Mouse (Mus musculus): ENCODE measurements at regions not wholly inside any gene's neighbourhood (a gene's known extent, or its start where the extent isn't known, plus 50 kb on each side); places are given as distances from the start of the nearest gene placed in this dataset.

- no peak for DNase-seq
Measured at GRCm38 (mm10) chr5:46083293-46083692, 225.9 kb upstream of the Lcorl start.

GRCm38 (mm10) chr5:46073744-46074143 is 216.3 kb upstream of the Lcorl start:
- no peak for DNase-seq

- no peak for DNase-seq
Measured at GRCm38 (mm10) chr5:46073136-46073535, 215.7 kb upstream of the Lcorl start.

GRCm38 (mm10) chr5:46059910-46060309 is 202.5 kb upstream of the Lcorl start:
- DNase-seq = no peak

- DNase-seq = no peak
Measured at GRCm38 (mm10) chr5:46054850-46055249, 197.4 kb upstream of the Lcorl start.

GRCm38 (mm10) chr5:46042684-46043348 is 185.4 kb upstream of the Lcorl start:
- DNase-seq = no peak

- peak; percentile 9 for DNase-seq
Measured at GRCm38 (mm10) chr5:46033008-46033676, 175.7 kb upstream of the Lcorl start.

- no peak for DNase-seq
Measured at GRCm38 (mm10) chr5:46032206-46032605, 174.8 kb upstream of the Lcorl start.

GRCm38 (mm10) chr5:46024138-46024537 is 166.7 kb upstream of the Lcorl start:
- no peak for DNase-seq

GRCm38 (mm10) chr5:46023456-46023855 is 166.0 kb upstream of the Lcorl start:
- no peak for DNase-seq

GRCm38 (mm10) chr5:46022047-46022422 is 164.6 kb upstream of the Lcorl start:
- no peak for DNase-seq

- no peak for DNase-seq
Measured at GRCm38 (mm10) chr5:46021398-46022046, 164.1 kb upstream of the Lcorl start.

- DNase-seq = no peak
Measured at GRCm38 (mm10) chr5:46020175-46020574, 162.8 kb upstream of the Lcorl start.

GRCm38 (mm10) chr5:46007446-46007845 is 150.0 kb upstream of the Lcorl start:
- no peak for DNase-seq

- DNase-seq = no peak
Measured at GRCm38 (mm10) chr5:46006691-46007090, 149.3 kb upstream of the Lcorl start.

GRCm38 (mm10) chr5:46006228-46006627 is 148.8 kb upstream of the Lcorl start:
- no peak for DNase-seq

- DNase-seq = no peak
Measured at GRCm38 (mm10) chr5:46005631-46006030, 148.2 kb upstream of the Lcorl start.

GRCm38 (mm10) chr5:46002011-46002410 is 144.6 kb upstream of the Lcorl start:
- no peak for DNase-seq

GRCm38 (mm10) chr5:45957766-45958165 is 100.4 kb upstream of the Lcorl start:
- DNase-seq = no peak

- no peak for DNase-seq
Measured at GRCm38 (mm10) chr5:45943970-45944369, 86.6 kb upstream of the Lcorl start.

- no peak for DNase-seq
Measured at GRCm38 (mm10) chr5:45932970-45933369, 75.6 kb upstream of the Lcorl start.

GRCm38 (mm10) chr5:45931252-45931651 is 73.8 kb upstream of the Lcorl start:
- no peak for DNase-seq

GRCm38 (mm10) chr5:45925879-45926410 is 68.5 kb upstream of the Lcorl start:
- DNase-seq = no peak

Data from cerebellum, adult 11-12 months (tissue).